Mouse (Mus musculus) testis, adult 2 months (tissue): ENCODE measurements at regions not wholly inside any gene's neighbourhood (a gene's known extent, or its start where the extent isn't known, plus 50 kb on each side); places are given as distances from the start of the nearest gene placed in this dataset.

Experiments
- CTCF ChIP-seq: fragments of 200-500 bp; IDR thresholded peaks from 2 replicates; pipeline ENCODE4 v1.5.1; 2012; ENCODE audit warnings: low read depth, mild to moderate bottlenecking, inconsistent platforms, low read length, moderate library complexity; ENCODE audit not compliant: control insufficient read depth, insufficient read depth, insufficient replicate concordance
- POLR2A ChIP-seq: fragments of 200-500 bp; IDR thresholded peaks from 2 replicates; pipeline ENCODE4 v1.6.1; 2012; ENCODE audit warnings: low read depth, mild to moderate bottlenecking, inconsistent platforms, low read length, moderate library complexity; ENCODE audit not compliant: control insufficient read depth

GRCm38 (mm10) chr7:71229183-71229582 is 122.1 kb downstream of the Gm10295 start:
- TF ChIP-seq POLR2A (no peak), CTCF (no peak)
